Mouse (Mus musculus) MEL (cell line): ENCODE data around the gene Alg3. TPM values are rescaled to one million over a fixed set of nuclear protein-coding genes. Genes with fewer than 3 reads are reported as not detected.

Experiments used
- DNase-seq: peaks from one replicate; pipeline ENCODE4 v3.0.0; 2011; ENCODE audit warnings: low read depth, low spot score
- H3K27ac ChIP-seq: 2 replicates; pipeline ENCODE4 v1.5.1; 2012; ENCODE audit warnings: low read depth, mild to moderate bottlenecking, control low read depth, low read length, moderate library complexity; ENCODE audit not compliant: control insufficient read depth
- H3K27me3 ChIP-seq, 2 experiments: fragments of 150-350 bp in 1 of 2; sonication (generic) in 1 of 2; 2 replicates each; pipeline ENCODE4 v1.6.1; 2012; ENCODE audit warnings: low read length in 2 of 2, mild to moderate bottlenecking in 2 of 2, improper control_type of control experiment in 1 of 2, moderate library complexity in 1 of 2; ENCODE audit not compliant: insufficient read depth in 2 of 2, control insufficient read depth in 1 of 2
- H3K36me3 ChIP-seq, 2 experiments: 2 replicates each; pipeline ENCODE4 v1.6.1; 2012 to 2014; ENCODE audit warnings: low read length in 2 of 2, improper control_type of control experiment in 1 of 2, inconsistent platforms in 1 of 2, mild to moderate bottlenecking in 1 of 2; ENCODE audit not compliant: insufficient read depth in 2 of 2, control insufficient read depth in 1 of 2
- H3K4me1 ChIP-seq, 2 experiments: fragments of 150-350 bp in 1 of 2; sonication (generic) in 1 of 2; 2 replicates each; pipeline ENCODE4 v1.6.1; 2012; ENCODE audit warnings: low read length in 2 of 2, improper control_type of control experiment in 1 of 2, mild to moderate bottlenecking in 1 of 2; ENCODE audit not compliant: insufficient read depth in 2 of 2, control insufficient read depth in 1 of 2
- H3K4me3 ChIP-seq, 2 experiments: fragments of 150-350 bp in 1 of 2; sonication (generic) in 1 of 2; 2 replicates each; pipeline ENCODE4 v1.5.1; 2012; ENCODE audit warnings: low read depth in 2 of 2, low read length in 2 of 2, mild to moderate bottlenecking in 2 of 2, moderate library complexity in 2 of 2, control low read depth in 1 of 2, improper control_type of control experiment in 1 of 2; ENCODE audit not compliant: control insufficient read depth in 1 of 2, insufficient read depth in 1 of 2
- H3K79me2 ChIP-seq: 2 replicates; pipeline ENCODE4 v1.6.1; 2012; ENCODE audit warnings: mild to moderate bottlenecking, low read length, moderate library complexity; ENCODE audit not compliant: control insufficient read depth, poor library complexity, insufficient read depth
- H3K9ac ChIP-seq: 2 replicates; pipeline ENCODE4 v1.6.1; 2012; ENCODE audit warnings: low read depth, mild to moderate bottlenecking, control low read depth, low read length, moderate library complexity; ENCODE audit not compliant: control insufficient read depth, poor library complexity, severe bottlenecking
- H3K9me3 ChIP-seq: fragments of 150-350 bp; sonication (generic); replicated peaks from 2 replicates; pipeline ENCODE4 v1.6.1; 2012; ENCODE audit warnings: mild to moderate bottlenecking, low read length, improper control_type of control experiment, moderate library complexity; ENCODE audit not compliant: insufficient read depth
- CHD2 ChIP-seq: IDR thresholded peaks from 2 replicates; pipeline ENCODE4 v1.6.1; 2011; ENCODE audit warnings: low read length, improper control_type of control experiment
- ELF1 ChIP-seq: IDR thresholded peaks from 2 replicates; pipeline ENCODE4 v1.6.1; 2014; ENCODE audit warnings: low read depth, mild to moderate bottlenecking, inconsistent platforms, low read length, improper control_type of control experiment, moderate library complexity
- GABPA ChIP-seq: IDR thresholded peaks from 2 replicates; pipeline ENCODE4 v1.6.1; 2012; ENCODE audit warnings: low read depth, mild to moderate bottlenecking, inconsistent platforms, low read length, improper control_type of control experiment, moderate library complexity
- GATA1 ChIP-seq: IDR thresholded peaks from 2 replicates; pipeline ENCODE4 v1.6.1; 2011; ENCODE audit warnings: low read depth, low read length, improper control_type of control experiment
- HCFC1 ChIP-seq: IDR thresholded peaks from 2 replicates; pipeline ENCODE4 v1.6.1; 2012; ENCODE audit warnings: low read depth, mild to moderate bottlenecking, inconsistent platforms, low read length, improper control_type of control experiment, moderate library complexity
- KAT2A ChIP-seq: conservative IDR thresholded peaks from 2 replicates; pipeline ENCODE4 v1.6.1; 2012; ENCODE audit warnings: low read depth, low read length, improper control_type of control experiment, inconsistent platforms
- MAZ ChIP-seq: IDR thresholded peaks from 2 replicates; pipeline ENCODE4 v1.6.1; 2012; ENCODE audit warnings: low read depth, mild to moderate bottlenecking, inconsistent platforms, low read length, improper control_type of control experiment
- MEF2A ChIP-seq: IDR thresholded peaks from 2 replicates; pipeline ENCODE4 v1.6.1; 2014; ENCODE audit warnings: low read depth, mild to moderate bottlenecking, inconsistent platforms, low read length, improper control_type of control experiment; ENCODE audit not compliant: poor library complexity, insufficient replicate concordance, severe bottlenecking; ENCODE audit errors: extremely low read depth
- MXI1 ChIP-seq: IDR thresholded peaks from 2 replicates; pipeline ENCODE4 v1.6.1; 2011; ENCODE audit warnings: mild to moderate bottlenecking, low read depth, low read length, improper control_type of control experiment
- MYB ChIP-seq: IDR thresholded peaks from 2 replicates; pipeline ENCODE4 v1.6.1; 2011; ENCODE audit warnings: mild to moderate bottlenecking, low read depth, low read length, improper control_type of control experiment
- MYC ChIP-seq: IDR thresholded peaks from 2 replicates; pipeline ENCODE4 v1.6.1; 2011; ENCODE audit warnings: low read depth, mild to moderate bottlenecking, low read length, improper control_type of control experiment, moderate library complexity
- POLR2AphosphoS2 ChIP-seq: IDR thresholded peaks from 2 replicates; pipeline ENCODE4 v1.6.1; 2011; ENCODE audit warnings: low read length, improper control_type of control experiment
- RAD21 ChIP-seq: IDR thresholded peaks from 2 replicates; pipeline ENCODE4 v1.6.1; 2011; ENCODE audit warnings: mild to moderate bottlenecking, low read depth, low read length, improper control_type of control experiment
- SMC3 ChIP-seq: IDR thresholded peaks from 2 replicates; pipeline ENCODE4 v1.6.1; 2011; ENCODE audit warnings: low read depth, low read length, improper control_type of control experiment
- TCF12 ChIP-seq: IDR thresholded peaks from 2 replicates; pipeline ENCODE4 v1.6.1; 2014; ENCODE audit warnings: low read depth, mild to moderate bottlenecking, inconsistent platforms, low read length, improper control_type of control experiment, moderate library complexity
- UBTF ChIP-seq: IDR thresholded peaks from 2 replicates; pipeline ENCODE4 v1.6.1; 2012; ENCODE audit warnings: low read depth, mild to moderate bottlenecking, inconsistent platforms, low read length, improper control_type of control experiment, moderate library complexity, borderline replicate concordance; ENCODE audit not compliant: insufficient read depth
- USF2 ChIP-seq, 2 experiments: IDR thresholded peaks; 2 replicates each; pipeline ENCODE4 v1.6.1; 2011 to 2012; ENCODE audit warnings: improper control_type of control experiment in 2 of 2, low read length in 2 of 2, borderline replicate concordance in 1 of 2, inconsistent platforms in 1 of 2, low read depth in 1 of 2, mild to moderate bottlenecking in 1 of 2; ENCODE audit not compliant: insufficient read depth in 1 of 2
- ZNF384 ChIP-seq: IDR thresholded peaks from 2 replicates; pipeline ENCODE4 v1.6.1; 2012; ENCODE audit warnings: low read depth, mild to moderate bottlenecking, inconsistent platforms, low read length, improper control_type of control experiment
- polyA plus RNA-seq, 2 experiments: library from polyadenylated mRNA; stranded (reverse) in 1 of 2; unstranded in 1 of 2; fragments of >175 nt in 1 of 2; fragments of >200 nt in 1 of 2; gene quantifications; 2 replicates each; pipeline versions ENCODE4 v1.2.1 to v1.2.4; 2012; ENCODE audit warnings: low replicate concordance in 2 of 2, low read depth in 1 of 2; ENCODE audit not compliant: insufficient read length in 2 of 2, insufficient read depth in 1 of 2, missing spikeins in 1 of 2
- total RNA-seq: library from RNA; depleted of rRNA; stranded (reverse); fragments of 300-350 nt; gene quantifications from 2 replicates; pipeline ENCODE4 v1.2.3, GENCODE M21; 2012; rRNA removed

Alg3 gene
- total and polyA plus RNA-seq, 3 experiments, result 25.6 to 218 (median 67.6) TPM

GRCm38 (mm10) chr16:20565075-20565474 lies 46.5 kb downstream of the Alg3 start:
- Histone ChIP-seq H3K36me3 (peaks cover 2 to 4% of the 10 kb centered on the region in 2 experiments; a peak in 3 of 4 replicates), H3K4me3 (no peak overlapping the region), H3K27ac (no peak overlapping the region), H3K4me1 (peaks cover 0 to 8% of the 10 kb centered on the region in 2 experiments; a peak in 2 of 4 replicates), H3K27me3 (no peaks in the 10 kb centered on the region), H3K9me3 (no peaks in the 10 kb centered on the region), H3K79me2 (no peaks in the 10 kb centered on the region), H3K9ac (no peak overlapping the region)
- TF ChIP-seq POLR2AphosphoS2 (no peak), RAD21 (no peak), TCF12 (no peak), CHD2 (no peak), MEF2A (no peak), KAT2A (no peak), GATA1 (no peak), MAZ (no peak), USF2 (IDR thresholded peaks at IDR 0.05; ENCODE audit: borderline replicate concordance in 1 of 2, insufficient read depth in 1 of 2, low read depth in 1 of 2, low read length in 2 of 2) (no peak), GABPA (no peak), MXI1 (no peak), ZNF384 (no peak)
- peak; percentile 53 for DNase-seq

DNA sequence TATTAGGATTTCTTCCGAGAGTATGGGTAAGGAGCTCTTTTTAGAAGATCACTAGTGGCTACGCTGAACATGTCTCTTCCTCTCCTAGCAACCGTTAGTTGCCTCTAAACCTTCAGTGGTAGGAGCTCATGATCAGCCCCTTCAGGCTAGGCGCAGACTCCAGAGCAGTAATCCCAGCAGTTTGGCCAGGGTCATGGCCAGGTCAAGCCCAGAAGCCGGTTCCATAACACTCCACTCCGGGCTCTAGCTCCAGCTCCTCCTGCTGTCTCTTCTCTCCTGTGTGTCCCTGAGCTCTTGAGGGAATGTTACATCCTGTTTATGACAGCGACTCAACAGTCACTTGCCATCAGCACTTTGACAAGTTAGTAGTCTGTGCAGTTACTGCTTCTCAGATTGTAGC lies 54.2 kb downstream of the Alg3 start:
- Histone ChIP-seq H3K79me2 (no peaks in the 10 kb centered on the region), H3K36me3 (peaks cover 0 to 21% of the 10 kb centered on the region in 2 experiments; a peak in 2 of 4 replicates), H3K9me3 (no peaks in the 10 kb centered on the region)
- no peak for TF ChIP-seq ELF1
- no peak for TF ChIP-seq HCFC1
- TF ChIP-seq UBTF, result no peak
- TF ChIP-seq SMC3, result no peak
- no peak for TF ChIP-seq GABPA
- no peak for TF ChIP-seq MYB
- no peak for TF ChIP-seq MYC
- TF ChIP-seq RAD21, result no peak
- TF ChIP-seq, all 39 proteins: peak for 0
- H3K4me3 ChIP-seq, result no peak overlapping the region
- no peaks in the 10 kb centered on the region for H3K4me1 ChIP-seq
- H3K27me3 ChIP-seq, result no peaks in the 10 kb centered on the region
- no peak overlapping the region for H3K9ac ChIP-seq
- DNase-seq, result no peak
- no peak overlapping the region for H3K27ac ChIP-seq

Other genes with a start within 250 kb of the Alg3 start
- 16.4 and 17.6 TPM in 2 replicates for gene Abcc5, start 185.3 kb downstream of the Alg3 start, total RNA-seq
- gene Abcc5, start 185.3 kb downstream of the Alg3 start, polyA plus RNA-seq, result 10 to 100 TPM in 1 of 2 experiments, not detected in 1; 31.7 TPM
- gene Eif2b5, start 112.9 kb downstream of the Alg3 start, total RNA-seq, result 131 and 137 TPM in 2 replicates
- 100 to 1,000 TPM in 1 of 2 experiments, 10 to 100 TPM in 1; 91.1 to 115 TPM for gene Eif2b5, start 112.9 kb downstream of the Alg3 start, polyA plus RNA-seq
- gene Dvl3, start 94.8 kb downstream of the Alg3 start, total RNA-seq, result 4.0 and 4.1 TPM in 2 replicates
- gene Dvl3, start 94.8 kb downstream of the Alg3 start, polyA plus RNA-seq, result 10 to 100 TPM in 1 of 2 experiments, not detected in 1; 20.5 TPM
- gene Ap2m1, start 76.3 kb downstream of the Alg3 start, total RNA-seq, result 185 and 199 TPM in 2 replicates
- 1,000 to 10,000 TPM in 1 of 2 experiments, 100 to 1,000 TPM in 1; 312 to 1,810 TPM for gene Ap2m1, start 76.3 kb downstream of the Alg3 start, polyA plus RNA-seq
- 42.0 and 46.5 TPM in 2 replicates for gene Abcf3, start 63.2 kb downstream of the Alg3 start, total RNA-seq
- 10 to 100 TPM in 1 of 2 experiments, not detected in 1; 79.6 TPM for gene Abcf3, start 63.2 kb downstream of the Alg3 start, polyA plus RNA-seq
- gene Vwa5b2, start 22.3 kb downstream of the Alg3 start, total RNA-seq, result 0.07 and 0.15 TPM in 2 replicates
- under 1 TPM in 1 of 2 experiments, not detected in 1; 0.33 TPM for gene Vwa5b2, start 22.3 kb downstream of the Alg3 start, polyA plus RNA-seq
- 38.6 and 52.2 TPM in 2 replicates for gene Eef1akmt4, start 142 bp downstream of the Alg3 start, total RNA-seq
- 10 to 100 TPM in 1 of 2 experiments, not detected in 1; 37.1 TPM for gene Eef1akmt4, start 142 bp downstream of the Alg3 start, polyA plus RNA-seq
- not detected in 2 replicates for gene Gm49333, start 125 bp downstream of the Alg3 start, total RNA-seq
- gene Gm49333, start 125 bp downstream of the Alg3 start, polyA plus RNA-seq, result not detected
- 0.23 and 0.65 TPM in 2 replicates for gene Camk2n2, start 9.6 kb upstream of the Alg3 start, total RNA-seq
- gene Camk2n2, start 9.6 kb upstream of the Alg3 start, polyA plus RNA-seq, result 1 to 10 TPM in 1 of 2 experiments, not detected in 1; 4.3 TPM
- 4.9 and 5.0 TPM in 2 replicates for gene Ece2, start 18.1 kb upstream of the Alg3 start, total RNA-seq
- 1 to 10 TPM in 1 of 2 experiments, not detected in 1; 7.4 TPM for gene Ece2, start 18.1 kb upstream of the Alg3 start, polyA plus RNA-seq
- gene Psmd2, start 39.9 kb upstream of the Alg3 start, total RNA-seq, result 262 and 323 TPM in 2 replicates
- gene Psmd2, start 39.9 kb upstream of the Alg3 start, polyA plus RNA-seq, result 100 to 1,000 TPM in 1 of 2 experiments, 10 to 100 TPM in 1; 81.9 to 432 TPM
- 409 and 425 TPM in 2 replicates for gene Eif4g1, start 56.6 kb upstream of the Alg3 start, total RNA-seq
- 100 to 1,000 TPM; 327 to 436 TPM for gene Eif4g1, start 56.6 kb upstream of the Alg3 start, polyA plus RNA-seq
- gene Fam131a, start 81.5 kb upstream of the Alg3 start, total RNA-seq, result not detected in 2 replicates
- gene Fam131a, start 81.5 kb upstream of the Alg3 start, polyA plus RNA-seq, result not detected
- gene Polr2h, start 105.9 kb upstream of the Alg3 start, total RNA-seq, result 174 and 180 TPM in 2 replicates
- gene Polr2h, start 105.9 kb upstream of the Alg3 start, polyA plus RNA-seq, result 10 to 100 TPM in 1 of 2 experiments, not detected in 1; 95.4 TPM
- 3.6 and 5.4 TPM in 2 replicates for gene Clcn2, start 106.0 kb upstream of the Alg3 start, total RNA-seq
- 1 to 10 TPM in 1 of 2 experiments, not detected in 1; 9.4 TPM for gene Clcn2, start 106.0 kb upstream of the Alg3 start, polyA plus RNA-seq
- gene Chrd, start 121.4 kb upstream of the Alg3 start, total RNA-seq, result not detected in 2 replicates
- gene Chrd, start 121.4 kb upstream of the Alg3 start, polyA plus RNA-seq, result not detected
- not detected in 2 replicates for gene Thpo, start 122.8 kb upstream of the Alg3 start, total RNA-seq
- gene Thpo, start 122.8 kb upstream of the Alg3 start, polyA plus RNA-seq, result not detected